Mouse (Mus musculus) liver, embryonic 12.5 days (tissue): ENCODE measurements around the gene Filip1. TPM values are rescaled to one million over a fixed set of nuclear protein-coding genes. Genes with fewer than 3 reads are reported as not detected.

ENCODE experiments used
- ATAC-seq: fragments of 200-750 bp; cut with Nextera tagmentation; 2 replicates; pipeline ENCODE4 v1.8.0; 2017; ENCODE audit warnings: moderate number of reproducible peaks, mild to moderate bottlenecking, moderate library complexity
- H3K27ac ChIP-seq: fragments of 300-500 bp; sonication (generic); 2 replicates; pipeline ENCODE4 v1.5.1; 2016; ENCODE audit warnings: mild to moderate bottlenecking
- H3K27me3 ChIP-seq: fragments of 300-500 bp; sonication (generic); replicated peaks from 2 replicates; pipeline ENCODE4 v1.6.1; 2016; ENCODE audit warnings: mild to moderate bottlenecking, moderate library complexity
- H3K36me3 ChIP-seq: fragments of 300-500 bp; sonication (generic); 2 replicates; pipeline ENCODE4 v1.6.1; 2016; ENCODE audit warnings: mild to moderate bottlenecking, moderate library complexity
- H3K4me1 ChIP-seq: fragments of 300-500 bp; sonication (generic); 2 replicates; pipeline ENCODE4 v1.6.1; 2016
- H3K4me2 ChIP-seq: fragments of 300-500 bp; sonication (generic); 2 replicates; pipeline ENCODE4 v1.6.1; 2016; ENCODE audit warnings: mild to moderate bottlenecking, moderate library complexity
- H3K4me3 ChIP-seq: fragments of 300-500 bp; sonication (generic); 2 replicates; pipeline ENCODE4 v1.5.1; 2016; ENCODE audit warnings: mild to moderate bottlenecking, moderate library complexity
- H3K9ac ChIP-seq: fragments of 300-500 bp; sonication (generic); 2 replicates; pipeline ENCODE4 v1.6.1; 2016; ENCODE audit warnings: mild to moderate bottlenecking, moderate library complexity
- H3K9me3 ChIP-seq: fragments of 300-500 bp; sonication (generic); replicated peaks from 2 replicates; pipeline ENCODE4 v1.6.1; 2016; ENCODE audit warnings: mild to moderate bottlenecking, moderate library complexity
- WGBS: fragments of 180-500 bp; shearing (Covaris S2); methylation state at CpG from one replicate; pipeline ENCODE4 v1.1.7; 2016; ENCODE audit not compliant: insufficient replicate concordance; 5-methylcytosine and 5-hydroxymethylcytosine counted together
- polyA plus RNA-seq: library from polyadenylated mRNA; unstranded; fragments of >200 nt; fragmentation: Nextera tagmentation; extraction: Ambion mirVana; gene quantifications from 2 replicates; pipeline ENCODE4 v1.2.1, GENCODE M21; 2016

Gene Filip1
- polyA plus RNA-seq, 1 experiment from 2014 or later = 1.2 TPM

- no peak overlapping the region for H3K9ac ChIP-seq
- no peak overlapping the region for H3K27ac ChIP-seq
- no peak for ATAC-seq
- peak overlapping the region; percentile 54 for H3K4me2 ChIP-seq
- 2% methylated on average over 13 of the region's 13 CpGs for WGBS
- no peaks in the 10 kb centered on the region for H3K27me3 ChIP-seq
- H3K4me3 ChIP-seq = peak overlapping the region; percentile 25
- no peaks in the 10 kb centered on the region for H3K9me3 ChIP-seq
- no peaks in the 10 kb centered on the region for H3K36me3 ChIP-seq
- H3K4me1 ChIP-seq = peaks cover 8% of the 10 kb centered on the region; the same call in 1 of the 2 replicates
Measured at GRCm38 (mm10) chr9:79977549-79977971, 35.1 kb downstream of the Filip1 start.

GRCm38 (mm10) chr9:79976789-79977188 is 35.9 kb downstream of the Filip1 start:
- Histone ChIP-seq H3K4me2 (no peak overlapping the region), H3K9me3 (no peaks in the 10 kb centered on the region), H3K36me3 (no peaks in the 10 kb centered on the region), H3K4me3 (no peak overlapping the region), H3K27ac (no peak overlapping the region), H3K4me1 (peaks cover 8% of the 10 kb centered on the region; the same call in 1 of the 2 replicates), H3K27me3 (no peaks in the 10 kb centered on the region), H3K9ac (no peak overlapping the region)
- ATAC-seq = no peak
- WGBS = 63% methylated on average over 8 of the region's 8 CpGs

GRCm38 (mm10) chr9:79975121-79975520 is 37.5 kb downstream of the Filip1 start:
- 53% methylated on average over 5 of the region's 5 CpGs for WGBS
- H3K4me1 ChIP-seq = peaks cover 8% of the 10 kb centered on the region; the same call in 1 of the 2 replicates
- no peak overlapping the region for H3K4me3 ChIP-seq
- H3K27me3 ChIP-seq = no peaks in the 10 kb centered on the region
- H3K27ac ChIP-seq = no peak overlapping the region
- H3K4me2 ChIP-seq = no peak overlapping the region
- no peak overlapping the region for H3K9ac ChIP-seq
- no peaks in the 10 kb centered on the region for H3K9me3 ChIP-seq
- no peaks in the 10 kb centered on the region for H3K36me3 ChIP-seq
- no peak for ATAC-seq

GRCm38 (mm10) chr9:79973582-79973981 is 39.1 kb downstream of the Filip1 start:
- no peaks in the 10 kb centered on the region for H3K9me3 ChIP-seq
- H3K36me3 ChIP-seq = no peaks in the 10 kb centered on the region
- ATAC-seq = no peak
- no peak overlapping the region for H3K4me3 ChIP-seq
- H3K27me3 ChIP-seq = no peaks in the 10 kb centered on the region
- no peak overlapping the region for H3K9ac ChIP-seq
- no peak overlapping the region for H3K4me2 ChIP-seq
- H3K4me1 ChIP-seq = peaks cover 8% of the 10 kb centered on the region; the same call in 1 of the 2 replicates
- H3K27ac ChIP-seq = no peak overlapping the region
- WGBS = 80% methylated on average over 8 of the region's 8 CpGs

- H3K9me3 ChIP-seq = no peaks in the 10 kb centered on the region
- peaks cover 3% of the 10 kb centered on the region; the same call in 1 of the 2 replicates for H3K4me1 ChIP-seq
- no peak overlapping the region for H3K4me2 ChIP-seq
- no peak overlapping the region for H3K27ac ChIP-seq
- no peak overlapping the region for H3K9ac ChIP-seq
- no peaks in the 10 kb centered on the region for H3K36me3 ChIP-seq
- 71% methylated on average over 6 of the region's 6 CpGs for WGBS
- H3K27me3 ChIP-seq = no peaks in the 10 kb centered on the region
- no peak for ATAC-seq
- H3K4me3 ChIP-seq = no peak overlapping the region
Measured at GRCm38 (mm10) chr9:79972705-79973104, 39.9 kb downstream of the Filip1 start.

- ATAC-seq = no peak
- Histone ChIP-seq H3K36me3 (no peaks in the 10 kb centered on the region), H3K4me2 (no peak overlapping the region), H3K4me3 (no peak overlapping the region), H3K27ac (no peak overlapping the region), H3K4me1 (no peaks in the 10 kb centered on the region), H3K9me3 (no peaks in the 10 kb centered on the region), H3K27me3 (no peaks in the 10 kb centered on the region), H3K9ac (no peak overlapping the region)
- WGBS = 60% methylated on average over 6 of the region's 6 CpGs
Measured at GRCm38 (mm10) chr9:79971619-79972018, 41.0 kb downstream of the Filip1 start.

- 50% methylated on average over 8 of the region's 8 CpGs for whole genome bisulfite sequencing
- no peaks in the 10 kb centered on the region for H3K36me3 ChIP-seq
- H3K9ac ChIP-seq = no peak overlapping the region
- no peak overlapping the region for H3K27ac ChIP-seq
- H3K4me3 ChIP-seq = no peak overlapping the region
- no peaks in the 10 kb centered on the region for H3K27me3 ChIP-seq
- H3K4me2 ChIP-seq = no peak overlapping the region
- ATAC-seq = no peak
- H3K4me1 ChIP-seq = no peaks in the 10 kb centered on the region
- no peaks in the 10 kb centered on the region for H3K9me3 ChIP-seq
Measured at GRCm38 (mm10) chr9:79970659-79971118, 42.0 kb downstream of the Filip1 start.

- H3K9me3 ChIP-seq = no peaks in the 10 kb centered on the region
- no peaks in the 10 kb centered on the region for H3K4me1 ChIP-seq
- H3K36me3 ChIP-seq = no peaks in the 10 kb centered on the region
- no peaks in the 10 kb centered on the region for H3K27me3 ChIP-seq
- H3K4me2 ChIP-seq = no peak overlapping the region
- WGBS = 62% methylated on average over 4 of the region's 4 CpGs
- H3K9ac ChIP-seq = no peak overlapping the region
- no peak for ATAC-seq
- no peak overlapping the region for H3K4me3 ChIP-seq
- H3K27ac ChIP-seq = no peak overlapping the region
Measured at GRCm38 (mm10) chr9:79969544-79969943, 43.1 kb downstream of the Filip1 start.

GRCm38 (mm10) chr9:79966711-79967487 is 45.8 kb downstream of the Filip1 start:
- Histone ChIP-seq H3K4me2 (no peak overlapping the region), H3K4me3 (no peak overlapping the region), H3K36me3 (no peaks in the 10 kb centered on the region), H3K9me3 (no peaks in the 10 kb centered on the region), H3K9ac (no peak overlapping the region), H3K27me3 (no peaks in the 10 kb centered on the region), H3K27ac (no peak overlapping the region), H3K4me1 (no peaks in the 10 kb centered on the region)
- ATAC-seq = no peak
- 67% methylated on average over 12 of the region's 12 CpGs for WGBS

- no peak overlapping the region for H3K27ac ChIP-seq
Measured at GRCm38 (mm10) chr9:79965600-79966392, 46.9 kb downstream of the Filip1 start.

GRCm38 (mm10) chr9:79965003-79965402 is 47.6 kb downstream of the Filip1 start:
- WGBS = 64% methylated on average over 5 of the region's 5 CpGs
- Histone ChIP-seq H3K9me3 (no peaks in the 10 kb centered on the region), H3K36me3 (no peaks in the 10 kb centered on the region), H3K4me2 (no peak overlapping the region), H3K27ac (no peak overlapping the region), H3K4me1 (no peaks in the 10 kb centered on the region), H3K27me3 (no peaks in the 10 kb centered on the region), H3K9ac (no peak overlapping the region), H3K4me3 (no peak overlapping the region)
- no peak for ATAC-seq

More at GRCm38 (mm10) chr9:79965600-79966392, 46.9 kb downstream of the Filip1 start:
- no peaks in the 10 kb centered on the region for H3K36me3 ChIP-seq
- no peaks in the 10 kb centered on the region for H3K9me3 ChIP-seq
- no peaks in the 10 kb centered on the region for H3K4me1 ChIP-seq
- no peak overlapping the region for H3K9ac ChIP-seq
- no peak for ATAC-seq
- WGBS = 78% methylated on average over 14 of the region's 14 CpGs
- H3K4me3 ChIP-seq = no peak overlapping the region
- no peak overlapping the region for H3K4me2 ChIP-seq
- H3K27me3 ChIP-seq = no peaks in the 10 kb centered on the region
